Mouse (Mus musculus): ENCODE results near the gene Dus3l. TPM values are rescaled to one million over a fixed set of nuclear protein-coding genes. Genes with fewer than 3 reads are reported as not detected.
A peak's percentile ranks its signal among the peaks of the same experiment; 100 is the strongest.

Dus3l gene
- polyA plus RNA-seq, 1 experiment from 2014 or later = 48.0 TPM

- no peak for ATAC-seq (ENCODE audit: low FRiP score, low TSS enrichment)
- Histone ChIP-seq H3K4me2 (replicated peaks; ENCODE audit: low read depth, low read length) (no peak overlapping the region), H3K36me3 (ENCODE audit: control insufficient read depth, insufficient read depth, low read length) (no peaks in the 10 kb centered on the region), H3K27ac (ENCODE audit: low read depth, low read length) (no peak overlapping the region), H3K4me3 (ENCODE audit: low read length) (no peak overlapping the region), H3K9ac (ENCODE audit: low read depth, low read length) (no peak overlapping the region), H3K9me3 (ENCODE audit: control insufficient read depth, low read length) (no peaks in the 10 kb centered on the region), H3K27me3 (ENCODE audit: control insufficient read depth, insufficient read depth, low read length) (no peaks in the 10 kb centered on the region), H3K4me1 (ENCODE audit: control insufficient read depth, insufficient read depth, low read length) (no peaks in the 10 kb centered on the region)
- 80% methylated on average over 8 of the region's 8 CpGs for WGBS
Measured at GRCm38 (mm10) chr17:56802065-56802464, 37.5 kb downstream of the Dus3l start.

GRCm38 (mm10) chr17:56804952-56805351 lies 40.4 kb downstream of the Dus3l start:
- H3K9me3 ChIP-seq (ENCODE audit: control insufficient read depth, low read length) = no peaks in the 10 kb centered on the region
- no peak overlapping the region for H3K9ac ChIP-seq (ENCODE audit: low read depth, low read length)
- H3K4me2 ChIP-seq (replicated peaks; ENCODE audit: low read depth, low read length) = no peak overlapping the region
- H3K4me1 ChIP-seq (ENCODE audit: control insufficient read depth, insufficient read depth, low read length) = no peaks in the 10 kb centered on the region
- WGBS = 76% methylated on average over 5 of the region's 5 CpGs
- H3K27ac ChIP-seq (ENCODE audit: low read depth, low read length) = no peak overlapping the region
- ATAC-seq (ENCODE audit: low FRiP score, low TSS enrichment) = no peak
- no peaks in the 10 kb centered on the region for H3K36me3 ChIP-seq (ENCODE audit: control insufficient read depth, insufficient read depth, low read length)
- no peak overlapping the region for H3K4me3 ChIP-seq (ENCODE audit: low read length)
- H3K27me3 ChIP-seq (ENCODE audit: control insufficient read depth, insufficient read depth, low read length) = no peaks in the 10 kb centered on the region

- H3K27me3 ChIP-seq (ENCODE audit: control insufficient read depth, insufficient read depth, low read length) = no peaks in the 10 kb centered on the region
- H3K4me3 ChIP-seq (ENCODE audit: low read length) = no peak overlapping the region
- H3K9ac ChIP-seq (ENCODE audit: low read depth, low read length) = no peak overlapping the region
- H3K4me2 ChIP-seq (replicated peaks; ENCODE audit: low read depth, low read length) = no peak overlapping the region
- no peak for ATAC-seq (ENCODE audit: low FRiP score, low TSS enrichment)
- 80% methylated on average over 1 of the region's 1 CpGs for WGBS
- H3K9me3 ChIP-seq (ENCODE audit: control insufficient read depth, low read length) = no peaks in the 10 kb centered on the region
- H3K4me1 ChIP-seq (ENCODE audit: control insufficient read depth, insufficient read depth, low read length) = 0 out of 2 replicates have a peak, but pooled peaks cover 6% of the 10 kb centered on the region
- H3K36me3 ChIP-seq (ENCODE audit: control insufficient read depth, insufficient read depth, low read length) = no peaks in the 10 kb centered on the region
- H3K27ac ChIP-seq (ENCODE audit: low read depth, low read length) = no peak overlapping the region
Measured at GRCm38 (mm10) chr17:56805784-56806183, 41.2 kb downstream of the Dus3l start.

GRCm38 (mm10) chr17:56808518-56808917 lies 44.0 kb downstream of the Dus3l start:
- WGBS = 9% methylated on average over 9 of the region's 9 CpGs
- peak; percentile 85 for ATAC-seq (ENCODE audit: low FRiP score, low TSS enrichment)

GRCm38 (mm10) chr17:56810245-56810644 lies 45.7 kb downstream of the Dus3l start:
- H3K9me3 ChIP-seq (ENCODE audit: control insufficient read depth, low read length) = no peaks in the 10 kb centered on the region
- peak; percentile 25; the same call in 1 of the 2 replicates for ATAC-seq (ENCODE audit: low FRiP score, low TSS enrichment)
- H3K36me3 ChIP-seq (ENCODE audit: control insufficient read depth, insufficient read depth, low read length) = no peaks in the 10 kb centered on the region
- H3K4me2 ChIP-seq (replicated peaks; ENCODE audit: low read depth, low read length) = no peak overlapping the region
- H3K4me3 ChIP-seq (ENCODE audit: low read length) = no peak overlapping the region
- H3K4me1 ChIP-seq (ENCODE audit: control insufficient read depth, insufficient read depth, low read length) = 0 out of 2 replicates have a peak, but pooled peaks cover 6% of the 10 kb centered on the region
- WGBS = 13% methylated on average over 3 of the region's 3 CpGs
- no peak overlapping the region for H3K9ac ChIP-seq (ENCODE audit: low read depth, low read length)
- H3K27me3 ChIP-seq (ENCODE audit: control insufficient read depth, insufficient read depth, low read length) = no peaks in the 10 kb centered on the region
- H3K27ac ChIP-seq (ENCODE audit: low read depth, low read length) = 0 out of 2 replicates have a peak overlapping the region, but pooled peaks have one; percentile 4

More at GRCm38 (mm10) chr17:56808518-56808917, 44.0 kb downstream of the Dus3l start:
- Histone ChIP-seq H3K9ac (ENCODE audit: low read depth, low read length) (no peak overlapping the region), H3K27ac (ENCODE audit: low read depth, low read length) (no peak overlapping the region), H3K27me3 (ENCODE audit: control insufficient read depth, insufficient read depth, low read length) (no peaks in the 10 kb centered on the region), H3K4me2 (replicated peaks; ENCODE audit: low read depth, low read length) (no peak overlapping the region), H3K9me3 (ENCODE audit: control insufficient read depth, low read length) (no peaks in the 10 kb centered on the region), H3K36me3 (ENCODE audit: control insufficient read depth, insufficient read depth, low read length) (no peaks in the 10 kb centered on the region), H3K4me1 (ENCODE audit: control insufficient read depth, insufficient read depth, low read length) (0 out of 2 replicates have a peak, but pooled peaks cover 6% of the 10 kb centered on the region), H3K4me3 (ENCODE audit: low read length) (no peak overlapping the region)

GRCm38 (mm10) chr17:56814316-56815056 lies 49.9 kb downstream of the Dus3l start:
- Histone ChIP-seq H3K4me3 (ENCODE audit: low read length) (no peak overlapping the region), H3K4me1 (ENCODE audit: control insufficient read depth, insufficient read depth, low read length) (0 out of 2 replicates have a peak, but pooled peaks cover 6% of the 10 kb centered on the region), H3K9me3 (ENCODE audit: control insufficient read depth, low read length) (no peaks in the 10 kb centered on the region), H3K4me2 (replicated peaks; ENCODE audit: low read depth, low read length) (no peak overlapping the region), H3K9ac (ENCODE audit: low read depth, low read length) (no peak overlapping the region), H3K27me3 (ENCODE audit: control insufficient read depth, insufficient read depth, low read length) (no peaks in the 10 kb centered on the region), H3K36me3 (ENCODE audit: control insufficient read depth, insufficient read depth, low read length) (no peaks in the 10 kb centered on the region), H3K27ac (ENCODE audit: low read depth, low read length) (no peak overlapping the region)
- peak; percentile 65 for ATAC-seq (ENCODE audit: low FRiP score, low TSS enrichment)
- 17% methylated on average over 24 of the region's 24 CpGs for WGBS

GRCm38 (mm10) chr17:56815057-56815345 lies 50.4 kb downstream of the Dus3l start:
- Histone ChIP-seq H3K4me3 (ENCODE audit: low read length) (no peak overlapping the region), H3K4me2 (replicated peaks; ENCODE audit: low read depth, low read length) (no peak overlapping the region), H3K27ac (ENCODE audit: low read depth, low read length) (no peak overlapping the region), H3K4me1 (ENCODE audit: control insufficient read depth, insufficient read depth, low read length) (0 out of 2 replicates have a peak, but pooled peaks cover 6% of the 10 kb centered on the region), H3K9me3 (ENCODE audit: control insufficient read depth, low read length) (no peaks in the 10 kb centered on the region), H3K27me3 (ENCODE audit: control insufficient read depth, insufficient read depth, low read length) (no peaks in the 10 kb centered on the region), H3K9ac (ENCODE audit: low read depth, low read length) (no peak overlapping the region), H3K36me3 (ENCODE audit: control insufficient read depth, insufficient read depth, low read length) (no peaks in the 10 kb centered on the region)
- 85% methylated on average over 3 of the region's 3 CpGs for WGBS
- no peak for ATAC-seq (ENCODE audit: low FRiP score, low TSS enrichment)

- H3K4me2 ChIP-seq (replicated peaks; ENCODE audit: low read depth, low read length) = no peak overlapping the region
- no peak overlapping the region for H3K9ac ChIP-seq (ENCODE audit: low read depth, low read length)
- no peaks in the 10 kb centered on the region for H3K27me3 ChIP-seq (ENCODE audit: control insufficient read depth, insufficient read depth, low read length)
- H3K4me3 ChIP-seq (ENCODE audit: low read length) = no peak overlapping the region
- no peaks in the 10 kb centered on the region for H3K36me3 ChIP-seq (ENCODE audit: control insufficient read depth, insufficient read depth, low read length)
- 31% methylated on average over 11 of the region's 11 CpGs for WGBS
- no peak overlapping the region for H3K27ac ChIP-seq (ENCODE audit: low read depth, low read length)
- ATAC-seq (ENCODE audit: low FRiP score, low TSS enrichment) = no peak
- H3K9me3 ChIP-seq (ENCODE audit: control insufficient read depth, low read length) = no peaks in the 10 kb centered on the region
- H3K4me1 ChIP-seq (ENCODE audit: control insufficient read depth, insufficient read depth, low read length) = no peaks in the 10 kb centered on the region
Measured at GRCm38 (mm10) chr17:56818067-56818636, 53.6 kb downstream of the Dus3l start.

GRCm38 (mm10) chr17:56819032-56819545 lies 54.5 kb downstream of the Dus3l start:
- Histone ChIP-seq H3K9me3 (ENCODE audit: control insufficient read depth, low read length) (no peaks in the 10 kb centered on the region), H3K4me1 (ENCODE audit: control insufficient read depth, insufficient read depth, low read length) (no peaks in the 10 kb centered on the region), H3K4me3 (ENCODE audit: low read length) (no peak overlapping the region), H3K36me3 (ENCODE audit: control insufficient read depth, insufficient read depth, low read length) (no peaks in the 10 kb centered on the region), H3K9ac (ENCODE audit: low read depth, low read length) (no peak overlapping the region), H3K27ac (ENCODE audit: low read depth, low read length) (no peak overlapping the region), H3K4me2 (replicated peaks; ENCODE audit: low read depth, low read length) (no peak overlapping the region), H3K27me3 (ENCODE audit: control insufficient read depth, insufficient read depth, low read length) (no peaks in the 10 kb centered on the region)
- 82% methylated on average over 6 of the region's 6 CpGs for whole genome bisulfite sequencing
- no peak for ATAC-seq (ENCODE audit: low FRiP score, low TSS enrichment)
